Mouse (Mus musculus): ENCODE measurements at regions not wholly inside any gene's neighbourhood (a gene's known extent, or its start where the extent isn't known, plus 50 kb on each side); places are given as distances from the start of the nearest gene placed in this dataset.

GRCm38 (mm10) chr2:131801212-131801611, 58.3 kb downstream of the Erv3 start:
- H3K4me1 ChIP-seq: no peaks in the 10 kb centered on the region; the same call in 1 of the 2 replicates
- H3K9me3 ChIP-seq: peaks cover 2% of the 10 kb centered on the region; the same call in 1 of the 2 replicates
- TF ChIP-seq GATA1 (IDR thresholded peaks at IDR 0.05; ENCODE audit: borderline replicate concordance, low read length): no peak
- TF ChIP-seq FLI1 (IDR thresholded peaks at IDR 0.05; ENCODE audit: low read length): no peak
- H3K27me3 ChIP-seq (replicated peaks): peaks cover 20% of the 10 kb centered on the region
- H3K36me3 ChIP-seq (replicated peaks; ENCODE audit: low read length): no peaks in the 10 kb centered on the region
- peak overlapping the region; percentile 66 for H3K4me3 ChIP-seq (replicated peaks)

- Histone ChIP-seq H3K36me3 (replicated peaks; ENCODE audit: low read length) (no peaks in the 10 kb centered on the region), H3K9me3 (peaks cover 2% of the 10 kb centered on the region; the same call in 1 of the 2 replicates), H3K27me3 (replicated peaks) (peaks cover 18% of the 10 kb centered on the region), H3K4me1 (no peaks in the 10 kb centered on the region; the same call in 1 of the 2 replicates), H3K4me3 (replicated peaks) (no peak overlapping the region)
- TF ChIP-seq GATA1 (IDR thresholded peaks at IDR 0.05; ENCODE audit: borderline replicate concordance, low read length) (no peak), FLI1 (IDR thresholded peaks at IDR 0.05; ENCODE audit: low read length) (no peak)
Observed at GRCm38 (mm10) chr2:131800126-131800894, 59.2 kb downstream of the Erv3 start.

GRCm38 (mm10) chr2:131799486-131799885, 60.1 kb downstream of the Erv3 start:
- no peaks in the 10 kb centered on the region for H3K36me3 ChIP-seq (replicated peaks; ENCODE audit: low read length)
- H3K9me3 ChIP-seq: peaks cover 1% of the 10 kb centered on the region; the same call in 1 of the 2 replicates
- no peaks in the 10 kb centered on the region; the same call in 1 of the 2 replicates for H3K4me1 ChIP-seq
- peaks cover 13% of the 10 kb centered on the region for H3K27me3 ChIP-seq (replicated peaks)
- no peak overlapping the region for H3K4me3 ChIP-seq (replicated peaks)
- TF ChIP-seq FLI1 (IDR thresholded peaks at IDR 0.05; ENCODE audit: low read length) (no peak), GATA1 (IDR thresholded peaks at IDR 0.05; ENCODE audit: borderline replicate concordance, low read length) (no peak)

GRCm38 (mm10) chr2:131797001-131797693, 62.4 kb downstream of the Erv3 start:
- TF ChIP-seq GATA1 (IDR thresholded peaks at IDR 0.05; ENCODE audit: borderline replicate concordance, low read length) (no peak), FLI1 (IDR thresholded peaks at IDR 0.05; ENCODE audit: low read length) (no peak)
- Histone ChIP-seq H3K4me3 (replicated peaks) (no peak overlapping the region), H3K27me3 (replicated peaks) (peaks cover 5% of the 10 kb centered on the region), H3K9me3 (no peaks in the 10 kb centered on the region), H3K4me1 (no peaks in the 10 kb centered on the region; the same call in 1 of the 2 replicates), H3K36me3 (replicated peaks; ENCODE audit: low read length) (no peaks in the 10 kb centered on the region)

GRCm38 (mm10) chr2:131775381-131775780, 84.2 kb downstream of the Erv3 start:
- H3K27me3 ChIP-seq (replicated peaks): peaks cover 7% of the 10 kb centered on the region
- no peaks in the 10 kb centered on the region for H3K4me1 ChIP-seq
- no peaks in the 10 kb centered on the region for H3K36me3 ChIP-seq (replicated peaks; ENCODE audit: low read length)
- peaks cover 18% of the 10 kb centered on the region for H3K9me3 ChIP-seq
- H3K4me3 ChIP-seq (replicated peaks): no peak overlapping the region
- TF ChIP-seq FLI1 (IDR thresholded peaks at IDR 0.05; ENCODE audit: low read length) (no peak), GATA1 (IDR thresholded peaks at IDR 0.05; ENCODE audit: borderline replicate concordance, low read length) (no peak)

GRCm38 (mm10) chr2:131773691-131774090, 85.9 kb downstream of the Erv3 start:
- H3K4me1 ChIP-seq: no peaks in the 10 kb centered on the region
- H3K9me3 ChIP-seq: peaks cover 8% of the 10 kb centered on the region; the same call in 1 of the 2 replicates
- H3K4me3 ChIP-seq (replicated peaks): no peak overlapping the region
- H3K27me3 ChIP-seq (replicated peaks): peaks cover 7% of the 10 kb centered on the region
- H3K36me3 ChIP-seq (replicated peaks; ENCODE audit: low read length): no peaks in the 10 kb centered on the region
- TF ChIP-seq FLI1 (IDR thresholded peaks at IDR 0.05; ENCODE audit: low read length) (no peak), GATA1 (IDR thresholded peaks at IDR 0.05; ENCODE audit: borderline replicate concordance, low read length) (no peak)

GRCm38 (mm10) chr2:131772163-131772562, 87.4 kb downstream of the Erv3 start:
- H3K4me1 ChIP-seq: no peaks in the 10 kb centered on the region
- peaks cover 10% of the 10 kb centered on the region for H3K9me3 ChIP-seq
- peaks cover 9% of the 10 kb centered on the region for H3K27me3 ChIP-seq (replicated peaks)
- no peaks in the 10 kb centered on the region for H3K36me3 ChIP-seq (replicated peaks; ENCODE audit: low read length)
- H3K4me3 ChIP-seq (replicated peaks): no peak overlapping the region
- TF ChIP-seq FLI1 (IDR thresholded peaks at IDR 0.05; ENCODE audit: low read length) (no peak), GATA1 (IDR thresholded peaks at IDR 0.05; ENCODE audit: borderline replicate concordance, low read length) (no peak)

GRCm38 (mm10) chr2:131770852-131771251, 88.7 kb downstream of the Erv3 start:
- TF ChIP-seq FLI1 (IDR thresholded peaks at IDR 0.05; ENCODE audit: low read length) (no peak), GATA1 (IDR thresholded peaks at IDR 0.05; ENCODE audit: borderline replicate concordance, low read length) (no peak)
- Histone ChIP-seq H3K4me1 (no peaks in the 10 kb centered on the region), H3K4me3 (replicated peaks) (no peak overlapping the region), H3K27me3 (replicated peaks) (peaks cover 9% of the 10 kb centered on the region), H3K36me3 (replicated peaks; ENCODE audit: low read length) (no peaks in the 10 kb centered on the region), H3K9me3 (peaks cover 4% of the 10 kb centered on the region; the same call in 1 of the 2 replicates)

- no peak overlapping the region for H3K4me3 ChIP-seq (replicated peaks)
- peaks cover 4% of the 10 kb centered on the region; the same call in 1 of the 2 replicates for H3K9me3 ChIP-seq
- no peaks in the 10 kb centered on the region for H3K36me3 ChIP-seq (replicated peaks; ENCODE audit: low read length)
- H3K27me3 ChIP-seq (replicated peaks): peaks cover 9% of the 10 kb centered on the region
- TF ChIP-seq FLI1 (IDR thresholded peaks at IDR 0.05; ENCODE audit: low read length): no peak
- no peaks in the 10 kb centered on the region for H3K4me1 ChIP-seq
Observed at GRCm38 (mm10) chr2:131769656-131770210, 89.8 kb downstream of the Erv3 start.

All from megakaryocyte, embryonic 14.5 days (primary cell).